Mouse (Mus musculus): Measurements from ENCODE around the gene Slc25a20. TPM values are rescaled to one million over a fixed set of nuclear protein-coding genes. Genes with fewer than 3 reads are reported as not detected.

Gene Slc25a20
- total RNA-seq, 2 experiments from 2014 or later, result 14.4 to 16.7 TPM

Small RNA genes within 50 kb of the gene (microRNA-seq; reads per million reads assigned to microRNA genes)
- gene Gm26298, result 0 reads per million in 2 experiments

Other genes with a start within 250 kb of the Slc25a20 start
- gene Ccdc36, start 233.6 kb upstream of the Slc25a20 start, total RNA-seq (2021), result not detected
- gene BC048562, start 225.6 kb upstream of the Slc25a20 start, total RNA-seq (2021), result not detected
- gene Ccdc71, start 201.6 kb upstream of the Slc25a20 start, total RNA-seq (2021), result 10 to 100 TPM; 34.7 to 40.2 TPM
- gene Klhdc8b, start 200.5 kb upstream of the Slc25a20 start, total RNA-seq (2021), result 10 to 100 TPM; 18.8 to 19.6 TPM
- gene Lamb2, start 182.4 kb upstream of the Slc25a20 start, total RNA-seq (2021), result 10 to 100 TPM; 27.5 to 29.5 TPM
- 100 to 1,000 TPM; 145 to 154 TPM for gene Usp19, start 171.5 kb upstream of the Slc25a20 start, total RNA-seq (2021)
- gene Qars, start 154.4 kb upstream of the Slc25a20 start, total RNA-seq (2021), result 10 to 100 TPM; 74.4 to 83.4 TPM
- 100 to 1,000 TPM; 143 to 150 TPM for gene Qrich1, start 145.3 kb upstream of the Slc25a20 start, total RNA-seq (2021)
- gene Impdh2, start 101.8 kb upstream of the Slc25a20 start, total RNA-seq (2021), result 10 to 100 TPM; 56.6 to 64.5 TPM
- gene Ndufaf3, start 94.7 kb upstream of the Slc25a20 start, total RNA-seq (2021), result 10 to 100 TPM; 73.5 to 75.0 TPM
- 100 to 1,000 TPM in 1 of 2 experiments, 10 to 100 TPM in 1; 95.0 to 105 TPM for gene Dalrd3, start 92.2 kb upstream of the Slc25a20 start, total RNA-seq (2021)
- gene Wdr6, start 83.3 kb upstream of the Slc25a20 start, total RNA-seq (2021), result 100 to 1,000 TPM; 112 to 123 TPM
- 100 to 1,000 TPM; 101 to 102 TPM for gene P4htm, start 64.4 kb upstream of the Slc25a20 start, total RNA-seq (2021)
- gene Arih2, start 12.7 kb upstream of the Slc25a20 start, total RNA-seq (2021), result 10 to 100 TPM; 48.7 to 59.4 TPM
- gene Prkar2a, start 27.2 kb downstream of the Slc25a20 start, total RNA-seq (2021), result 10 to 100 TPM; 44.8 to 49.0 TPM
- 100 to 1,000 TPM; 240 to 270 TPM for gene Ip6k2, start 121.7 kb downstream of the Slc25a20 start, total RNA-seq (2021)
- 10 to 100 TPM; 75.6 to 78.8 TPM for gene Nckipsd, start 146.3 kb downstream of the Slc25a20 start, total RNA-seq (2021)
- 10 to 100 TPM; 54.6 to 58.6 TPM for gene Celsr3, start 164.2 kb downstream of the Slc25a20 start, total RNA-seq (2021)
- 10 to 100 TPM; 13.8 to 16.1 TPM for gene Slc26a6, start 191.2 kb downstream of the Slc25a20 start, total RNA-seq (2021)

All from layer of hippocampus, adult 18-20 months (tissue).